Mouse (Mus musculus) heart, postnatal 10 days (tissue): ENCODE data around the gene Ttc33. TPM values are rescaled to one million over a fixed set of nuclear protein-coding genes. Genes with fewer than 3 reads are reported as not detected.

Experiments
- DNase-seq, 2 experiments: peaks; one replicate each; pipeline ENCODE4 v3.0.0; 2021
- intact Hi-C: fragments of 180-260 bp; cut with DNase I; formaldehyde crosslinking; loops from one replicate; pipeline ENCODE4 v1.15.1; 2025
- total RNA-seq, 2 experiments: library from RNA; stranded (reverse); gene quantifications; 2 replicates each; pipeline ENCODE4 v1.2.3; 2021

Gene Ttc33
- total RNA-seq, 2 experiments from 2014 or later = 28.4 to 29.2 TPM

DNA sequence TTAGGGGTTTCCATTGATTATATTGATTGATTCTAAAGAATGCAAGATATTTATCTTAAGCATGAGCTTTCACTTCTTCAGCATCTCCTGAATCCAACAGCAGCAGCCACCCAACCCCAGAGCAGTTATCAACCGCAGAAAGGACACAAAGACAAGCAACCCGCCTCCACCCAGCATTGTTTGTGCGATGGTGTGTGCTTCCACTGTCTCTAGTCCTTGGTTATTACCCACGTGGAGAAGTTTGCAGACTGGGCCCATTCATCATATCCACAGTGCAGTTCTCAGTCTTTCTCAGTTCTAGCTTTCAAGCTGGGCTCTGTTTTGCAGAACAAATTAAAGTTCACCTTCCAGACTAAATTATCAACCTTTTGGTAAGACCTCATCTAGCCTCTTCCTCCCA lies 54.0 kb downstream of the Ttc33 start:
- intact Hi-C loops = no loop called here
- DNase-seq = peak in 1 of 2 experiments; percentile 15

DNA sequence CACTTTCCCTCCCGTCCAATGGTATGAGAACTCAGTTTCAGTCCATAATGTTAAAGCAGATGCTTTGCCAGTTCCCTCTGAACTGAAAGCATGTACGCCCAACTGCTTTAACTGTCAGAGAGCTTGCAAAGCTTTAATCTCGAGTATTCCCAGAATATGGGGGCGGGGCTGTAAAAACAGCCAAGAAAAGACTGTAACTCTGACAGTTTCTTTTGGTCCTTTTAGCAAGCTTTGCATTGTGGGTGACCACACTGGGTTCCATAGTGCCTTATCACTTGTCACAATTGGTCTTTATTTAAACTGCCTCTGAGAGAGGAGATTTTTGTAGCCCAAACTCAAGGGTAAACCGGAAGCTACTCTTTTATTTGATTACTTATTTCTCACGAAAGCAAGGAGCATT lies 54.6 kb downstream of the Ttc33 start:
- peak; percentile 58 to 65 for DNase-seq
- intact Hi-C loops = loop anchor here (5.0 to 10.0 kb wide), 2 partner anchors 87 to 435 kb away; no protein-coding TSS in a partner anchor

DNA sequence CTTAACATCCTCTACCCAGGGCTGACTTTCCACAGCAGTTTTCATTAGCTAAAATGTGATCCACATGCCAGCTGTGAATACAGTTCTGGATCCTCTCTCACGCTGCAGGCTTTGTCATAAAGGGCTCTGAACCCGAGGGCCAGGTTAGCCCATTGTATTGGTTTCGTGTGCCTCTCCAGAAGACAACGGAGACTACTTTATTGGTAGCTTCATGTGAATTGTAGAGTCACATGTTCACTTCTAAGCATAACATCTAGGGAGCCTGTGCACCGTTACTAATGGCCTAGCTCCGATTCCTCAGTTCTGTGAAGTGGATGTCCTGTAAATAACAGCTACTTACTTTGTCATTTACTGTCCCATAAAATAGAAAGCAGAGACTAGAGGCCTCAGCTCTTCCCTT lies 55.0 kb downstream of the Ttc33 start:
- peak in 1 of 2 experiments; percentile 11 for DNase-seq
- intact Hi-C loops = loop anchor here (5.0 to 10.0 kb wide), 2 partner anchors 87 to 434 kb away; no protein-coding TSS in a partner anchor

DNA sequence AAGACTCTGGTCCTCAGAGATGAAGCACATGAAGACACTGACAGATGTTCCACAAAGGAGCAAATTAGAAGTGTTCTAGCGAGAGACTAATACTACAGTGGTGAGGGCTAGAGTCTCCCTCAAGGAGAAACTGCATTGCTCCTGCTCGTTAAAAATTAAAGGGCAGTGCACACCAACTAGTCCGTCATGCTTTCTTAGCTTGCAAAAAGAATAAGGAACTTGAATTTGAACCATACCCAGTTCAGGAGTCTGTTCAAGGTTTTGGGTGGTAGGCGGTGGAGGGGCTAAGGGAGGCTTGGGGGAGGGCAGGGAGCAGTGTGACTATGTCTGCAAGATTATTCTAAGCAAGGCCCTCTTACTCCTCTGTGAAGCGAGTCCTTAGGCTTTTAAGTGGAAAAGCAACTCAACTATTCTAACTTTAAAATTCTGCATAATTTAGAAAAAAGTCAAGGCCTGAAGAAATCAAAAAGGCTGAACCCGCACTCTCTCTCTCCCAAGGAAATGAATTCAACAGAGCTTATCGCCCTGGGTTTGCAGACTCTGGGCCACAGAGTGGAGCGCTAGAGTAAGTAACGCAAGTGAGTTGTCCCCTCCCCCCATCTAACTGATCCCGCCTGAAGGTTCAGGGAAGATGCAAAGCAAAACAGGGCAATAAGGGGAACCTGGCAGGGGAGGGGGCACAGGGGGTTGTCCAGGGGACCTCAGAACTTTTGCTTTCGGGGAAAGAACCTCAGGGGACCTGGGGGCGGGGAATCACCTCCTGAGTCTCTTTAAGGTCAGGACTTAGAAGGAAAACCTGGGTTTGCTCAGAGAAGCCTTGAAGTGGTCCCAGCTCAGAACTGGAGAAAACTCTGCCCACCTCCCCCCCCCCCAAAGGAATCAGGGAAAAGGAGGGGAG lies 56.2 kb downstream of the Ttc33 start:
- intact Hi-C loops = loop anchor here (5.0 to 10.0 kb wide), 2 partner anchors 86 to 433 kb away; no protein-coding TSS in a partner anchor
- DNase-seq = peak; percentile 66 to 72

DNA sequence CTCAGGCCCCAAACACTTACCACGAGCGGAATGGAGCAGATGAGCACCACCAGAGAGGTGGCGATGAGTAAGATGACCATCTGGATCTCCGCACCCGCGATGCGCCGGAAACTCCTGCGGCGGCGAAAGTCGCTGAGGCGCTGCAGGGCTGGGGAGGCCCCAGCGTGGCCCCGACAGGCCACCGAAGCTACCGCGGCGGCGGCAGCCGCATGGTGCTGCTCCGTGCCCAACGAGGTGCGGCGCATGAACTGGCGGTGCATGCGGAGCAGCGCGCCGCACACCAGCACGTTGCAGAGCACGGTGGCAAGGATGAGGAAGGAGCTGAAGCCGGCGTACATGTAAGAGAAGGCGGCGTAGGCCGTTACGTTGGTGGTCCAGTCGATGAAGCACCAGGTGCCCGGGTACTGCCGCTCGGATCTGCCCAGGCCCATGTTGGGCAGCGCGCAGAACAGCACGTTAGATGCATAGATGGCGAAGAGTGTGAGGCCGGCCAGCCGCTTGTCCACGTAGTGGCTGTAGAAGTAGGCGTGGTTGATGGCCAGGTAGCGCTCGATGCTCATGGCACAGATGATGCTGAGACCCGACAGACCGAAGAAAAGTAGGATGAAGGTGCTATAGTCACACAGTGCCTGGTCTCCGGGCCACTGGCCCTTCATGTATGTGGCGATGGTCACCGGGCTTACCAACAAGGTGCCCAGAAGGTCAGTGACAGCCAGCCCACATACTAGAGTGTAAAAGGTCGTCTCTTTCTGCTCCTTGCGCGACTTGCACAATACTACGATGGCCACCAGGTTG lies 57.1 kb downstream of the Ttc33 start:
- intact Hi-C loops = loop anchor here (5.0 to 10.0 kb wide), 2 partner anchors 85 to 432 kb away; no protein-coding TSS in a partner anchor
- DNase-seq = peak; percentile 31 to 45

DNA sequence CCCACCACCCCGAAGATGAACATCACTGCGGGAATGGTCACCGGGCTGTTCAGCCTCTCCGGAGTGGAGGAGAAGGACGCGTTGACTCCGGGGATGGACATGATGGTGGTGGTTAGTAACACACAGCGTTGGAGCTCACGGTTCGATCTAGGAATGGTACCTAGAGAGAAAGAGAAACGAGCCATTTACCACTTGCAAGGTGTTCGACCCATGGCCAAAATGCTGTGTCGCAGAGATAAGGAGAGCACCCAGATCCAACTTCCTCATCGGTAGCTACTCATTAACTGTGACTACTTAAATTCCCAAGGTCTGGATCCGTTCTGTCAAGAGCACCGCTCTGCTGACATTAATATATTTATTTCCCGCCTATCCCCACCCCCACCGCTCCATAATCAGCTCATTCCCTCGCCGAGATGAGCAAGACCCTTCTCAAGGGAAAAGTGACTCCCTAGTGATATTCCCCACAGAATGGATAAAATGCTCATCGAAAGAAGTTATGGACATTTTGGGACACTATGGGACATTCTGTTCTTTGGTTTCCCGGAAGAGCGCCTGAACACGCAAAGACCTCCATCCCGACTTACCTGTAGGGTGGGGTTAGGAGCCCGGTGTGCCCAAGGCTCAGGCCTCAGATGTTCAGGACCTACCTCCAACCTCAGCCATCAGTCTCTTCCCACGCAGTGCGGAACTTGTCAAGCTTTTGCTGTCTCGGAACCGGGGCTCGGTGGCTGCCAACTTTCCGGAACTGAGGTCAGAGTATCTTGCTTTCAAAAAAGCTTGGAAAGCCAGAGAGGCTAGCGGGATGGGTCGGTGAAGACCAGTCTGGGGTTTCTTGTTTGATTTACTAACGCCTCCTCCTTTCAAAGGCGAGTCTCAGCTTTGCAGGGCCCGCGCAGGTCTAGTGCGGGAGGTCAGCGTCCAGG lies 58.0 kb downstream of the Ttc33 start:
- intact Hi-C loops = loop anchor here (5.0 to 10.0 kb wide), 2 partner anchors 84 to 432 kb away; no protein-coding TSS in a partner anchor
- peak; percentile 44 to 49 for DNase-seq

DNA sequence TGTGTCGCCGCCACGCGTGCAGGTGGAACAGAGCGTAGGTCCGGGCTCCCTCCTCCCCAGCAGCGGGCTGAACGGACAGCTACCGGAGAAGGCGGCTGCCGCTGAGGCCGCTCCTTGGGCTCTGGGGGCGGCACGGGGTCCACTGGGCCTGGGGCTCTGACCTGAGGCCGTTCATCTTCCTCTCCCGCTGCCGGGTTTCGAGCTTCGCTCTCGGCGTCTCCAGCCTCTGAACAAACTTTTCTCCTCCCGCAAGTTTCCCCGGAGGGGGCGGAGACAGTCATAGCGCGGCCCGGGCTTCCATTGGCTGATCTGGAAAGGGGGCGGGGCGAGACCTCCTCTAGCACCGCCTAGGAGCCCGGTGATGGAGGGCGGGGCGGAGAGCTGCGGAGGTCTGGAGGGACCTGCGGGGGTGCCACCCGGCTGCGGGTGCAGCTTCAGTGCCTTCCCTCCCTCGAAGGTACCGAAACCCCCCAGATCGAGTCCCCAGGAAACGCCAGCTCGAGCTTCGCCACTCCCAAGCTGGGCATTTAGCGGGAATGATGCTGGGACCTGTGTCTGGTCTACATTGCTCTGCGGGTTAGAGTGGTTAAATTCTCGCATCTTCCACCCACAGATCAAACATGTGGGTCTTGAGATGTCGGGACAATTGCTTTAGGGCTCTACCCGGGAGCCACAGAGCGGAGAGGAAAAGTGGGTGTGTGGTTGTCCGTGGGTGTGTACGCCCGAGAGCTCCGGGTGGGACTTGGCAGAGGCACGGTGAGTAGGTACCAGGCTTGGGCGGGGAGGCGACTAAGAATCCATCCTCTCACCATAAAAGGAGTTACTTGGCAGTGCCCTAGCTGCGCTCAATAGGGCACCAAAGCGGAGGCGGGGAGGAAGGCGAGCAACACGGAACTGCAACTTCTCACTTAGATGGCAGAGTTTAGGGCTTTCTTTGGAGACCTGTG lies 58.9 kb downstream of the Ttc33 start, which contains the start of gene Ptger4:
TSS of gene Ptger4 (minus strand) at position 229 of the 947 bp plus-strand sequence.
- intact Hi-C loops = loop anchor here (5.0 to 10.0 kb wide), 2 partner anchors 83 to 431 kb away; no protein-coding TSS in a partner anchor

DNA sequence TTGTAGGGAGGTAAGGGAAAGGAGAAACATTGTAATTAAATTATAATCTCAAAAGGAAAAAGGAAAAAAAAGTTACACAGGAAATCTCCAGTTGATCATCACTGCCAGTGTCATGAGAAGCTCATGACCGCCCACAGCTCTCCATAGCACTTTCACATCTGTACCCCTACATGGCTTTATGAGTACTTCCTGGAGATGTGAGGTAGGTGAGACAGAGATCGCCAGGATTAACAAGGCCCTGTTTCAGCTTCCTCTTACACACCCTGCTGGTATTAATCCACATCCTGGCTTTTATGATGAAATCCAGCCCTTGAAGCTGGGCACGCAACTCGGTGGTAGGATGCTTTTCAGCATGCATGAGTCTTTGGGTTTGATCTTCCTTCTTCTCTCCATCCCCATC lies 64.9 kb downstream of the Ttc33 start:
- intact Hi-C loops = loop anchor here (5.0 kb wide), 1 partner anchor 152 kb away; no protein-coding TSS in a partner anchor
- no peak for DNase-seq

More for the DNA sequence above, 58.9 kb downstream of the Ttc33 start, which contains the start of gene Ptger4:
- peak; percentile 94 for DNase-seq

DNA sequence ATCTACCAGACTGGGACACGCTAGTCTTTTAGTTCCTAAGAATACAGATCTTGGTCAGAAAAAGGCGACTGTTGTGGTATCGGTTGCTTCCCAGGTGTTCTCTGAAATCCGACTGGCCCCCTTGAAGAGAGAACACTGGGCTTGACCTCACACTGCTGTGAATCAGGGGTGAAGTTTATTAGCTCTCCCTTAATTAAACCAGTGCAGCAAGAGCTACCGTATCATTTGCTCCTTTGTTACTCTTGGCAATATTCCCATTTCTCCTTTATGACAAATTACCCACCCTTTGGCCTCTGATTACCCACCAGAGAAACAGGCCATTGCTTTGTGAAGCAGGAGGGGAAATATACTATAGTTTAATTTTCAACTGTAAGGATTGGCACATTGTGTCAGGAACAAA lies 74.9 kb downstream of the Ttc33 start:
- intact Hi-C loops = no loop called here

DNA sequence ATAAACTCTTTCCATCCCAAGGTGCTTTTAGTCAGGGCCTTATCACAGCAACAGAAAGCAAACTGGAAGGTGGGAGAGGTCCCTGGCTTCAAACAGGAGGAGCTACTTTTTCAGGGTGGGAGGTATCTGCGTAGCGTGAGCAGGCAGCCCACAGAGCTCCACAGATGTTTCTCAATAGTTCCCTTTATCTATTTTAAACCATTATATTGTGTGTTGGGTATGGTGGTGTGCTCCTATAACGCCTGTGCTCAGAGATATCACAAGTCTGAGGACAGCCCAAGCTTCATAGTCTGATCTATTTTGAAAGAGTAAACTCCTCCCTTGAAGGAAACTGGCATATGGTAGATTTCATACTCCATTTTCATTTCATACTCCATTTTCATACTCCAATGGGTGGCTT lies 75.7 kb downstream of the Ttc33 start:
- DNase-seq = no peak
- intact Hi-C loops = no loop called here

More for the DNA sequence above, 74.9 kb downstream of the Ttc33 start:
- no peak for DNase-seq

DNA sequence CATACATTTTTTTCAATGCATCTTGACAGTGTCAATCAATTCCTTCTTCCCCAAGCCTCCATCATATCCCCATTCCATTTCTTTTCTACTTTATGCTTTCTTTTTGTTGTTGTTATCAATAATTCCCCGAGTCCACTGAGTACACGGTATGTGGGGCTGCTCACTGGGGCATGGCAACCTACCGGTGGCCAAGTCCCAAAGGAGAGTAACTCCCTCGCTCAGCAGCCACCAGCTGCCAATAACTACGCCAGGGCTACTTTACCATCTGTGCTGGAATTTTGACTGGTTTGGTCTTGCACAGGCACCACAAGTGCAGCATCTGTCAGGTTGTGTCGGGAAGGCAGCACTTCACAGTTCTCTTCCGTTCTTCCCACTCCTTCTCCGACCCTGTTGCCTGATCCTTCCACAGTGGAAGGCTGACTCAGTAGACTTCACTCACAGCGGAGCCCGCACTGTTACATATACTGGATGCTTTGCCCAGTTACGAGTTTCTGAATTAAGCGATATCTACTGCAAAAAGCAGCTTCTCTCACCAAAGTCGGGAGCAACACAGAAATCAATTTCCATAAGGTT lies 76.9 kb downstream of the Ttc33 start:
- intact Hi-C loops = no loop called here
- no peak for DNase-seq

DNA sequence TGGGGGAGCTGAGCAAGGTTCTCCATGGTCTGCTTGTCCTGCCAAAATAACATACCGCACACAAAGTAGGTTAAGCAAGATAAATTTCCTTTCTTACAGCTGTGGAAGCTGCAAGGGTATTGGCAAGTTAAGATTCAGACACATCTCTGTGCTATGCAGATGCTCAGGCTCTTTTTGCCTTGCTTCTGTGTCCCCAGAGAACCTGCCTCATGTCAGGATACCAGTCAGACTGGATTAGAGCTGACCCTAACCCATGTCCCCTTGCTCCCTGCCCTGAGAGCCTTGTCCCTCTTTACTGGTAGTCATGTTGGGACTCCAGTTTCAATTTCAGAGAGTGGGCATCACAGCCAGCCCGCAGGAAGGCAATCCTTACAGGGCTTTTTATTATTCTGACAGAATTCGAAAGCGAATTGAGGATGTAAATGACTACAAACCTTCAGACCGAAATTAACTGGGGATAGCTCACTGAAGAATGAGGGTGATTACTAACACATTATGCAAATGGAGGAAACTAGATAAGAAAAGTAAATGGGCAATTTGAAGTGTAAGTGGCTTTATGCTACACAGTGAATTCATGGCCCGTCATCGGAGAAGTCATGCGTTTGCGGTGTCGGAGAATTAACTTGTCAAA lies 77.7 kb downstream of the Ttc33 start:
- no peak for DNase-seq
- intact Hi-C loops = no loop called here

DNA sequence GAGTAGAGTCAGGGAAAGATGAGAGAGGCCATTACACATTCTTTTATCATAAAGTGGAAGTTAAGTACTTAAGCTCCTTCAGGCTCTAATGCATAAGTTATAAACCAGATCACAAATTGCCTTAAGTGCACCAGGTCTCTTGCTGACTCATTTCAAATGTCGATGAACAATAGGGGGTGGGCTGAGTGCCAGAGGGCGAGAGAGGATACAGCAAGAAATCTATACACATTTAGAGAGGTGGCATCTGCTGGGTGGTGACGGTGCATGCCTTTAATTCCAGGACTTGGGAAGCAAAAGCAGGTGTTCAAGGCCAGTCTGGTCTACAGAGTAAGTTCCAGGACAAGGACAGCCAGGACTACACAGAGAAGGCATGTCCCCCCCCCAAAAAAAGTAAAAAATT lies 80.8 kb downstream of the Ttc33 start:
- intact Hi-C loops = no loop called here
- no peak for DNase-seq

Other genes starting within 250 kb of the Ttc33 start
- gene C7, start 121.8 kb upstream of the Ttc33 start, total RNA-seq = under 1 TPM; 0.19 to 0.27 TPM
- gene Card6, start 77.0 kb upstream of the Ttc33 start, total RNA-seq = 1 to 10 TPM; 5.6 to 6.7 TPM
- gene Rpl37, start 68.9 kb upstream of the Ttc33 start, total RNA-seq = 100 to 1,000 TPM; 233 to 262 TPM
- 10 to 100 TPM; 16.9 to 18.4 TPM for gene Prkaa1, start 41.7 kb upstream of the Ttc33 start, total RNA-seq
- 1 to 10 TPM; 4.5 to 4.6 TPM for gene Ptger4, start 58.7 kb downstream of the Ttc33 start, total RNA-seq